Mouse (Mus musculus) liver, adult (tissue): ENCODE measurements around the gene Myo9b.

Source experiments
- GATA4 ChIP-seq: IDR thresholded peaks from 2 replicates; pipeline ENCODE4 v1.6.1; 2014; ENCODE audit warnings: mild to moderate bottlenecking, low read length; ENCODE audit not compliant: insufficient replicate concordance

Gene Myo9b

GRCm38 (mm10) chr8:71291351-71291750, 18.8 kb downstream of the Myo9b start:
- no peak for TF ChIP-seq GATA4

DNA sequence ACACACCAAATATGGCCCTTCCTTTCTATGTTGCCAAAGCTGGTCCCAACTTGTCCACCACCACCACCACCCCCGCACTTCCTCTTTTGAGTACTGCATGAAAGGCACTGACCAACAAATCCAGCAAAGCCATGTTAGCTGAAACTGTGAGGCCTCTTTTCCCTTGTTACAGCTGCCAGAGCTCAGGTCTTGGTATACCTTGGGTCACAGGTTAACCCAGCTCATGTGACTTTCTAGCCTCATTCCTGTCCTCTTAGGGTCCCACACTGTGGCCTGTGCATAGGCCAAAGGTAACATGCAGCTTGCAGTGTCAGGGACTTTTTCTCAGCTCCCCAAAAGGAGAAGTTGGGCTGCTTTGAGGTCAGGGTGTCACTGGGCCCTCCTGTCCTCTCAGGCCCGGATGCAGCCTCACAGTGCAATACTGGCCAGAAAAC, 23.7 kb downstream of the Myo9b start:
- TF ChIP-seq GATA4: no peak

GRCm38 (mm10) chr8:71296784-71297183, 24.3 kb downstream of the Myo9b start:
- TF ChIP-seq GATA4: no peak

DNA sequence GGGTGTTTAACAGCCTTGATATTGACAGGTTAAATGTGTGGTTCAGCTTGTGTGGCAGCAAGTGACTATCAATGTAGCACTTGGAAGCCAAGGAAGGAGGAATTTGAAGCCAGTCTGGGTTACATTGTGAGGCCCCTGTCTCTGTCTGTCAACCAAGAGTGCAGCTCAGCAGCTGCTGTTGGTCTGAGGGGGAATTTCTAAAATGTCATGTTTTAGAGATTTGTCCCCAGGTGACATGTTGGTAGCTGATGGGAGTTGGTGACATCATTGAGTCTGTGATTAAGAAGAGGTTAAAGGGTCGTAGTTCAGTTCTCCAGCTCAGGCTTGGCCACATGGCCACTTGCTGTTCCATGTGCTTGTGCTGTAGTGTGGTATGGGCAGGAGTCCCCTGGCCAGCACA, 24.9 kb downstream of the Myo9b start:
- no peak for TF ChIP-seq GATA4

GRCm38 (mm10) chr8:71299716-71300115, 27.2 kb downstream of the Myo9b start:
- TF ChIP-seq GATA4: no peak

DNA sequence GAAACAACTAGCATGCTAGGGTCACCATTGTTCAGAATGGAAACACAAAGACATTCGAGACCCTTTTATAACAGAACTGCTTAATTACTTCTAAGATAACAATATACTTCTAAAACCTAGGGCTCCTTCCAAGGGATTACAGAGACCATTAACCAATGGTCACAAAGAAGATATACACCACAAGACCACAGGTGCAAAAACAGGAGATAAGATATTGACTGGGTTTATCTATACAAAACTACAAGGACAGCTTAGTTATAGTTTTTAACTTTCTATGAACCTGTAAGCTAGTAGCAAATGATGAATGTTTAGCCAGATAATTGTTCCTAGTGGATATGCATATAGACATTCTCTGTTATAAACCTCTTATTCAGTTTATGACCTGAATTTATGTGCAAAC, 30.3 kb downstream of the Myo9b start:
- TF ChIP-seq GATA4: no peak

DNA sequence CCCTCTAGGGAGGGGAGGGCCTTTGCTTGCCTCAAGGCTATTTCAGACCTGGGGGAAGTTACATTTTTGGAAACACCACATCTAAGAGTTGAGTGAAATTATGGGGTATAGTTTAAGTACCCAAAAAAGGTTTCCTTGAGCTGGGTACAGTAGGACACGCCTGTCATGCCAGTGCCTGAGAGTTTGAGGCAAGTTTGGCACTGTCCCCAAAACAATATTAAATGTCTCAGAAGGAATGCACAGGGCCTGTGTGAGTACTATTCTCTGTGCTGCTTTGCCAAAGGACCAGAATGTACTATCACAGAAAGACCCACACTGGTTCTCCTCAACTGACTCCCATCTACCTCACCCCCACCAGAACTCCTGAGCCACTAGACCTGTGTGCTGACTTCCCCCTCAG, 31.1 kb downstream of the Myo9b start:
- no peak for TF ChIP-seq GATA4

DNA sequence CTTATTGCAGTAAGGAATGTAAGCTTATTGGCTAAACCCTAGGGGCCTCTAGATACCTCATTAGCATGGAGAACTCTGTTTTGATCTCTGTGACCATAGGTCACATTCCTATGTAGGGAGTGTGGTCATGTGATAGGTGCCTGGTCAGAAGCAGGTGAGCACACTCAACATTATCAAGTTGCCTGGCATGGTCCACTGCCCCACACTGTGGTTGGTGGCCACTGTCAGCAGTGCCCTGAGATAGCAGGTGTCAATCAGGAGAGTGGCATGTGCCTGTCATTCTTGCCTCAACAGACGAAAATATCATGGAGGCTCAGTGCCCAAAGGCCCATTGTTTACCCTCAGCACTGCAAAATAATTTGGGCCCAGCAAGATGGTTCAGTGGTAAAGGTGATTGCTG, 33.5 kb downstream of the Myo9b start:
- no peak for TF ChIP-seq GATA4

- no peak for TF ChIP-seq GATA4
These were observed 34.9 kb downstream of the Myo9b start for GRCm38 (mm10) chr8:71307371-71307770.

DNA sequence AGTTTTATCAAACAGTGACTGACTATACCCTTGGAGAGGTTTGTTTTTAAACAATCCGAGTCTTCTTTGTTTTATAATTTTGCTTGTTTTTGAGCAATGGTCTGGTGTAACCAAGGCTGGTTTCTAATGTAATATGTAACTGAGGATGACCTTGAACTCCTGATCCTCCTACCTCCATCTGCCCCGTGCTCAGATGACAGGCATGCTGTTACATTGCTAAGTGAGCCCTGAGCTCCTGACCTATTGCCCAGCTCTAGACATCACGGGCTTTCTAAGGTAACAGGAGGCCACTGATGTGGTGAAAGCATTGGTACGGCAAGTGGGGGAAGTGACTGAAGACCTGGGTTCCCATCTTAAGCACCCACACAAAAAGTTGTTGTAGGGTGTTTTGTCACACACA, 35.4 kb downstream of the Myo9b start:
- no peak for TF ChIP-seq GATA4

- no peak for TF ChIP-seq GATA4
These were observed 37.9 kb downstream of the Myo9b start for GRCm38 (mm10) chr8:71310446-71310845.

DNA sequence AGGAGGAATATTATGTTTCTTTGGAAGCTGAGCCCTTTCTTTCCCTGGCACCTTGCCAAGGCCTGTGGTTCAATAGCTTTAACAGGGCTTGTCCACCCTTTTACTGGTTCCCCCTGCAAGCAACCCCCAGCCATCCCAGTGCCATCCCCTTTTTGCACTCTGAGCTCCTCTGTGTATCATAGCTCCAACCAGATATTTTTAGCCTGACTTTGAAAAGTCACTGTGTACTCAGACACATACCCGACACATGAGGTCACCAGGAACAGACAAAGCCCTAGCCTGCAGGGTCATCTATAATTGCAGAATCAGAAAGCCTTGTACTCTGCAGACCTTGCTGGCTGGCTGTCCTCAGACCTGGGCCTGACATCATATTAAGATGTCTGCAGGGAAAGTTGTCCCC, 40.2 kb downstream of the Myo9b start:
- no peak for TF ChIP-seq GATA4

GRCm38 (mm10) chr8:71313951-71314350, 41.4 kb downstream of the Myo9b start:
- TF ChIP-seq GATA4: no peak

DNA sequence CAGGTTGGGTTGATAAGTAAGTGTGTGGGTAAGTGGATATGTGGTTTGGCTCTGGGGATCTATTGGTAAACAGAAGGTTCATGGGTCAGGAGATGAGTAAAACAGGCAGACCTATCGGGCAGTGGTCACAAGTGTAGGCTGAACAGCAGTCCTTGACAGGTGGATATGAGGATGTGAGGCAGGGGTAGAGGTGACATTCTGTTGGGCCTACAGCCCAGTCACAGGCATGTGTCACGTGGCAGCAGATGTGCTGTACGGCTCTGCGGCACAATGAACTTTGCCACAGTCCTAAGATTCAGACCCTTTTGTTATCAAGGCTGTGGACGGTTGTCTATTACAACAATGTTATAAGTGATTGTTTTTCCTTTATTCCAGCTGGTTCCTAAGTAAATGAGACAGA, 43.5 kb downstream of the Myo9b start:
- TF ChIP-seq GATA4: no peak

DNA sequence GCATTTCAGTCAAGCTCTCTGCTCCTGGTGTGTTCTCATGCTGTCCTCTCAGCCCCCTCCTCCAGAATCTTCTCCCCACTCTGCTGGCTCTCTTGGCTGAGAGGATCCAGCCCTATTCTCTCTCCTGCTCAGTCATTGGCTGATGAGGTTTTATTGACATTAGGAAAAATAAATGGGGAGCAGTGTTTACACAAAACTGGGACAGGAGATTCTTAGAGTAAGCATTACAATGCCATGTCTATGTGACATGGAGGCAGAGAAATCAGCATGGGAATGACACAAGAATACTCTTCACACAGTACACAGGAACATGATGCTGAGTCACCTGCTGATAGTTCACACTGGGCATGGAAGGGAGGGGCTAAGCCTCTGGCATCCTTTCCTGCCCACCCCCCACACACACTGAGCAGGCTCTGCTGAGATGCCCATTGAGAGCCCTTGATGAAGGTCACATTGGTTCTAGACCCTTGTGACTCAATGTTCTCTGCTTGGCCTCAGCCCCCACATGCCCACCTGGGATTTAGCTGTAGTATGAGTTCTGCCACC, 44.0 kb downstream of the Myo9b start:
- TF ChIP-seq GATA4: no peak

GRCm38 (mm10) chr8:71322939-71323338, 50.4 kb downstream of the Myo9b start:
- TF ChIP-seq GATA4: no peak

- no peak for TF ChIP-seq GATA4
These were observed 52.3 kb downstream of the Myo9b start for GRCm38 (mm10) chr8:71324848-71325247.

- no peak for TF ChIP-seq GATA4
These were observed 68.1 kb downstream of the Myo9b start for GRCm38 (mm10) chr8:71340625-71341024.
